Mouse (Mus musculus) erythroblast, embryonic 14.5 days (primary cell): ENCODE results near the gene Gm28038.

Experiments
- GATA1 ChIP-seq: IDR thresholded peaks from 2 replicates; pipeline ENCODE4 v1.6.1; 2012; ENCODE audit warnings: low read length, inconsistent platforms, mixed read lengths
- TAL1 ChIP-seq: IDR thresholded peaks from 3 replicates; pipeline ENCODE4 v1.6.1; 2012; ENCODE audit warnings: low read length, inconsistent platforms, mixed read lengths

- TF ChIP-seq GATA1 (no peak), TAL1 (no peak)
Measured at GRCm38 (mm10) chr2:30240267-30240666, 40.6 kb upstream of the Gm28038 start, which contains the start of gene Gm28035.
